Mouse (Mus musculus): ENCODE measurements around the gene Agpat3. TPM values are rescaled to one million over a fixed set of nuclear protein-coding genes. Genes with fewer than 3 reads are reported as not detected.

The Agpat3 gene
- polyA plus RNA-seq, 2 experiments, result 83.0 to 111 TPM

- no peak overlapping the region for H3K4me2 ChIP-seq (replicated peaks; ENCODE audit: low read depth, low read length, severe bottlenecking)
- no peak overlapping the region for H3K4me3 ChIP-seq (replicated peaks; ENCODE audit: low read length)
- H3K9me3 ChIP-seq (ENCODE audit: control insufficient read depth, low read length), result no peaks in the 10 kb centered on the region
- ATAC-seq (ENCODE audit: low FRiP score, low read depth), result no peak
- DNase-seq (ENCODE audit: low spot score), result no peak
- peaks cover 9% of the 10 kb centered on the region for H3K4me1 ChIP-seq (ENCODE audit: control insufficient read depth, insufficient read depth, low read length)
- no peak overlapping the region for H3K9ac ChIP-seq (ENCODE audit: low read depth, low read length, severe bottlenecking)
- no peak for TF ChIP-seq POLR2A (IDR thresholded peaks at IDR 0.05; ENCODE audit: borderline replicate concordance, extremely low read depth, insufficient read depth, insufficient read length)
- no peak overlapping the region for H3K27ac ChIP-seq (replicated peaks; ENCODE audit: low read depth, low read length)
- 89% methylated on average over 4 of the region's 4 CpGs for WGBS
- H3K27me3 ChIP-seq (ENCODE audit: control insufficient read depth, insufficient read depth, low read length), result no peaks in the 10 kb centered on the region
- H3K36me3 ChIP-seq (ENCODE audit: control insufficient read depth, insufficient read depth, low read length), result peaks cover 29% of the 10 kb centered on the region
Observed at GRCm38 (mm10) chr10:78288896-78289295, 63.4 kb downstream of the Agpat3 start.

DNA sequence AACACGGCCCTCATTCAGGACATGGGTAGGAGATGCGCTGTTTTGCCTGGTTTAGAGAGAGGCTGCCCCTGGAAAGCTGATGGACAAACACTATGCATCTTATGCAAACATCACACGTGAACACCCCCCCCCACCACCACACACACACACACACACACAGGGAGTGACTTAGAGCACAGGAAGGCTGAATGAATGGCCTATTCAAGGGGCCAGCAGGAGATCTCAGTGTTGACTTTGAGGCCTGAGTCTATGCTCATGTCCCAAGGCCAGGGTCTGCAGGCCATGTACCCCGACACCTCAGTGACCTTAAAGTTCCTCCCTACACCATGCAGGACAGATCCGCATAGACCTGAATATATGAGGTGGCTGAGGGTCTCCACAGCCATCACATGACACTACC is 64.2 kb downstream of the Agpat3 start:
- H3K4me2 ChIP-seq (replicated peaks; ENCODE audit: low read depth, low read length, severe bottlenecking), result no peak overlapping the region
- H3K36me3 ChIP-seq (ENCODE audit: control insufficient read depth, insufficient read depth, low read length), result peaks cover 34% of the 10 kb centered on the region
- no peak overlapping the region for H3K4me3 ChIP-seq (replicated peaks; ENCODE audit: low read length)
- no peaks in the 10 kb centered on the region for H3K27me3 ChIP-seq (ENCODE audit: control insufficient read depth, insufficient read depth, low read length)
- TF ChIP-seq POLR2A (IDR thresholded peaks at IDR 0.05; ENCODE audit: borderline replicate concordance, extremely low read depth, insufficient read depth, insufficient read length), result no peak
- H3K4me1 ChIP-seq (ENCODE audit: control insufficient read depth, insufficient read depth, low read length), result peaks cover 9% of the 10 kb centered on the region
- no peak overlapping the region for H3K27ac ChIP-seq (replicated peaks; ENCODE audit: low read depth, low read length)
- WGBS, result 94% methylated on average over 5 of the region's 5 CpGs
- no peaks in the 10 kb centered on the region for H3K9me3 ChIP-seq (ENCODE audit: control insufficient read depth, low read length)
- ATAC-seq (ENCODE audit: low FRiP score, low read depth) (no peak), DNase-seq (ENCODE audit: low spot score) (no peak)
- H3K9ac ChIP-seq (ENCODE audit: low read depth, low read length, severe bottlenecking), result no peak overlapping the region

DNA sequence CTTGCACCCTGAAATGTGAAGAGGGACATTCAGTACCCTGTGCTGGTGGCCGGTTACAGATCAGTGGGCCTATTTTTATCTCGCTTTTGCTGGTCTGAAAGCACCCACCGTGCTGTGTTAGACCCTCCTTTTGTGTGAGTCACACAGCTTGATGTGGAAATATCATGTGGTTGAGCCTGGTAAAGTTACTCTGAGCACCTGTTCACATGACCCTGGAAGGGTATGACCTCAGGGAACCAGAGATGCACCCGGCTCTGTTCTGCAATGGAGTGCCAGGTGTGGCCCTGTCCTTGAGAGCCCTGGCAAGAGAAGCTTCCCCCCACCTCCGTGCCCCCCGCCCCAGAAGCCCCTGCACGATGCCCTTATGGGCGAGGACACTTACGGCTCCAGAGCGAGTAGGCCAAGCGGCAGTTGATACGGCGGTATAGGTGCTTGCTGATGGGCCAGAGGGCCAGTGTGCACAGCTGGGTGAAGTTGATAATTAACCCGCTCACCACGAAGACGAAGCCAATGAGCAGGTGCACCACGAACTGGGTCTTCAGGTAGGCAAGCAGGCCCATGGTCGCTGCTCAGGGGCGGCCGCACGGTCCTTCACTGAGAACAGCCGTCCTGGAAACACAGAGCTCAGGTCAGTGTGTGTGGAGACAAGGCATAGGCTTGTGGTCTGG is 64.7 kb downstream of the Agpat3 start:
- Histone ChIP-seq H3K9ac (ENCODE audit: low read depth, low read length, severe bottlenecking) (no peak overlapping the region), H3K4me1 (ENCODE audit: control insufficient read depth, insufficient read depth, low read length) (peaks cover 9% of the 10 kb centered on the region), H3K9me3 (ENCODE audit: control insufficient read depth, low read length) (no peaks in the 10 kb centered on the region), H3K4me2 (replicated peaks; ENCODE audit: low read depth, low read length, severe bottlenecking) (no peak overlapping the region), H3K4me3 (replicated peaks; ENCODE audit: low read length) (no peak overlapping the region), H3K27ac (replicated peaks; ENCODE audit: low read depth, low read length) (no peak overlapping the region), H3K36me3 (ENCODE audit: control insufficient read depth, insufficient read depth, low read length) (peaks cover 35% of the 10 kb centered on the region), H3K27me3 (ENCODE audit: control insufficient read depth, insufficient read depth, low read length) (no peaks in the 10 kb centered on the region)
- 92% methylated on average over 22 of the region's 22 CpGs for WGBS
- DNase-seq (ENCODE audit: low spot score) (no peak), ATAC-seq (ENCODE audit: low FRiP score, low read depth) (no peak)
- TF ChIP-seq POLR2A (IDR thresholded peaks at IDR 0.05; ENCODE audit: borderline replicate concordance, extremely low read depth, insufficient read depth, insufficient read length), result no peak

GRCm38 (mm10) chr10:78285959-78286358 is 66.3 kb downstream of the Agpat3 start:
- no peak for DNase-seq (ENCODE audit: low spot score)
- WGBS, result 90% methylated on average over 4 of the region's 4 CpGs
- Histone ChIP-seq H3K4me2 (replicated peaks; ENCODE audit: low read depth, low read length, severe bottlenecking) (no peak overlapping the region), H3K27me3 (ENCODE audit: control insufficient read depth, insufficient read depth, low read length) (no peaks in the 10 kb centered on the region), H3K4me3 (replicated peaks; ENCODE audit: low read length) (no peak overlapping the region), H3K9ac (ENCODE audit: low read depth, low read length, severe bottlenecking) (no peak overlapping the region), H3K9me3 (ENCODE audit: control insufficient read depth, low read length) (no peaks in the 10 kb centered on the region), H3K4me1 (ENCODE audit: control insufficient read depth, insufficient read depth, low read length) (0 out of 2 replicates have a peak, but pooled peaks cover 5% of the 10 kb centered on the region), H3K36me3 (ENCODE audit: control insufficient read depth, insufficient read depth, low read length) (peaks cover 50% of the 10 kb centered on the region), H3K27ac (replicated peaks; ENCODE audit: low read depth, low read length) (no peak overlapping the region)
- no peak for TF ChIP-seq POLR2A (IDR thresholded peaks at IDR 0.05; ENCODE audit: borderline replicate concordance, extremely low read depth, insufficient read depth, insufficient read length)
- no peak for ATAC-seq (ENCODE audit: low FRiP score, low read depth)

GRCm38 (mm10) chr10:78285409-78285808 is 66.9 kb downstream of the Agpat3 start:
- Histone ChIP-seq H3K9ac (ENCODE audit: low read depth, low read length, severe bottlenecking) (no peak overlapping the region), H3K9me3 (ENCODE audit: control insufficient read depth, low read length) (no peaks in the 10 kb centered on the region), H3K4me1 (ENCODE audit: control insufficient read depth, insufficient read depth, low read length) (no peaks in the 10 kb centered on the region), H3K36me3 (ENCODE audit: control insufficient read depth, insufficient read depth, low read length) (peaks cover 54% of the 10 kb centered on the region), H3K4me3 (replicated peaks; ENCODE audit: low read length) (no peak overlapping the region), H3K27me3 (ENCODE audit: control insufficient read depth, insufficient read depth, low read length) (no peaks in the 10 kb centered on the region), H3K4me2 (replicated peaks; ENCODE audit: low read depth, low read length, severe bottlenecking) (no peak overlapping the region), H3K27ac (replicated peaks; ENCODE audit: low read depth, low read length) (no peak overlapping the region)
- ATAC-seq (ENCODE audit: low FRiP score, low read depth), result no peak
- DNase-seq (ENCODE audit: low spot score), result no peak
- 97% methylated on average over 6 of the region's 6 CpGs for WGBS
- TF ChIP-seq POLR2A (IDR thresholded peaks at IDR 0.05; ENCODE audit: borderline replicate concordance, extremely low read depth, insufficient read depth, insufficient read length), result no peak

All from limb, embryonic 14.5 days (tissue).